Mouse (Mus musculus) neural tube, embryonic 11.5 days (tissue): ENCODE data around the gene Blcap. TPM values are rescaled to one million over a fixed set of nuclear protein-coding genes. Genes with fewer than 3 reads are reported as not detected.
A peak's percentile ranks its signal among the peaks of the same experiment; 100 is the strongest.

Experiments used
- ATAC-seq: fragments of 200-750 bp; cut with Nextera tagmentation; 2 replicates; pipeline ENCODE4 v1.8.0; 2017; ENCODE audit warnings: moderate number of reproducible peaks, mild to moderate bottlenecking, moderate TSS enrichment, moderate library complexity; ENCODE audit not compliant: insufficient read depth, low FRiP score, low TSS enrichment
- DNase-seq: peaks from one replicate; pipeline ENCODE4 v3.0.0-alpha.2; 2015; ENCODE audit warnings: low spot score
- H3K27ac ChIP-seq: fragments of 300-500 bp; sonication (generic); 2 replicates; pipeline ENCODE4 v1.5.1; 2014; ENCODE audit warnings: low read depth, mild to moderate bottlenecking, low read length
- H3K27me3 ChIP-seq: fragments of 300-500 bp; sonication (generic); 2 replicates; pipeline ENCODE4 v1.6.1; 2014; ENCODE audit warnings: mild to moderate bottlenecking, low read length, mixed read lengths; ENCODE audit not compliant: control insufficient read depth, insufficient read depth
- H3K36me3 ChIP-seq: fragments of 300-500 bp; sonication (generic); 2 replicates; pipeline ENCODE4 v1.6.1; 2014; ENCODE audit warnings: mild to moderate bottlenecking, low read length, moderate library complexity, mixed read lengths; ENCODE audit not compliant: control insufficient read depth, insufficient read depth
- H3K4me1 ChIP-seq: fragments of 300-500 bp; sonication (generic); 2 replicates; pipeline ENCODE4 v1.6.1; 2014; ENCODE audit warnings: low read length, mixed read lengths; ENCODE audit not compliant: control insufficient read depth, insufficient read depth
- H3K4me2 ChIP-seq: fragments of 300-500 bp; sonication (generic); 2 replicates; pipeline ENCODE4 v1.6.1; 2014; ENCODE audit warnings: low read depth, mild to moderate bottlenecking, moderate library complexity
- H3K4me3 ChIP-seq: fragments of 300-500 bp; sonication (generic); 2 replicates; pipeline ENCODE4 v1.5.1; 2014; ENCODE audit warnings: low read depth, low read length
- H3K9ac ChIP-seq: fragments of 300-500 bp; sonication (generic); 2 replicates; pipeline ENCODE4 v1.6.1; 2014; ENCODE audit warnings: mild to moderate bottlenecking, low read length
- H3K9me3 ChIP-seq: fragments of 300-500 bp; sonication (generic); 2 replicates; pipeline ENCODE4 v1.6.1; 2016; ENCODE audit warnings: low read length; ENCODE audit not compliant: control insufficient read depth
- WGBS: fragments of 180-500 bp; shearing (Covaris S2); extraction: QIAGEN DNeasy Blood & Tissue Kit; methylation state at CpG from one replicate; pipeline ENCODE4 v1.1.7; 2014; 5-methylcytosine and 5-hydroxymethylcytosine counted together
- polyA plus RNA-seq: library from polyadenylated mRNA; unstranded; fragments of >200 nt; fragmentation: Nextera tagmentation; extraction: Ambion mirVana; gene quantifications from 2 replicates; pipeline ENCODE4 v1.2.1, GENCODE M21; 2014

The Blcap gene
- polyA plus RNA-seq, 1 experiment from 2014 or later: 105 TPM

DNA sequence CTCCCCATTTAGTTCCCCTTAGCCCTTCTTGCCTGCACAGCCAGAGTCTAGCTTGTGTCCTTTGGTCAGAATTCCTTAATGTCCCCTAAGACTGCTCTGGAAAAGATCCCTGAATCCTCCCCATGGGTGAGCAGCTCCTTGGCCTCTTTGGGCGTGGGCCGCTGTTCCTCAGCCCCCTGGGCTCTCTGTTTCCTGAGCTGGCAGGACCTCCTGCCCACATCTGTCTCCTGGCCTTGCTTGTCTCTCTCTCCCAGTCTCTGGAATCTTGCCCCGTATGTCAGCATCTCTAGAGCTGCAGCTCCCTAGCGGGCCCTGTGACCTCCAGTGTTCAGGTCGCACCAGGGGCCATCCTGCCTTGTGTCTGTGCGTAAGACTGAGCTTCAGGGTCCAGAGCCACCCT, 51.6 kb downstream of the Blcap start:
- H3K4me2 ChIP-seq: no peak overlapping the region
- H3K4me3 ChIP-seq: no peak overlapping the region
- DNase-seq (peak; percentile 8), ATAC-seq (no peak)
- no peaks in the 10 kb centered on the region for H3K9me3 ChIP-seq
- peaks cover 24% of the 10 kb centered on the region for H3K4me1 ChIP-seq
- WGBS: 58% methylated on average over 6 of the region's 6 CpGs
- H3K27ac ChIP-seq: no peak overlapping the region
- no peaks in the 10 kb centered on the region for H3K36me3 ChIP-seq
- H3K9ac ChIP-seq: no peak overlapping the region
- H3K27me3 ChIP-seq: no peaks in the 10 kb centered on the region

DNA sequence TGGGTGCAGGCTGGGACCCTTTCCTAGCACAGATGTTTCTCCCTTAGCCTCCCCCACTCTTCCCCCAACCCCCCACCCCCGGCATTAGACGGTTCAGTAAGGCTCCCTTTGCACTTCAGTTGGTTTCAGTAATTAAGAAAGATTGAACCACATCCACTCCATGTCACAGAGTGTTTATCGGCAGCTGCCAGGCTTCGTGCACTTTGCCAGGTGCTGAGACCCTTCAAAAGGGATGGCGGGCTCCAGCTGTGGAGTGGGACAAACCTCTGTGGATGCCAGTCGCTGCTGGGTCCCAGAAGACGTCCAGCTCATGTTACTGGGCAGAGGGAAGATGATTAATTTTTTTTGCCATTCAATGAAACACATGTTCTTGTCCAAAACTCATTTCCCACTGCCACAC, 52.6 kb downstream of the Blcap start:
- DNase-seq (peak; percentile 8), ATAC-seq (no peak)
- Histone ChIP-seq H3K9ac (no peak overlapping the region), H3K4me2 (no peak overlapping the region), H3K9me3 (no peaks in the 10 kb centered on the region), H3K4me3 (no peak overlapping the region), H3K36me3 (no peaks in the 10 kb centered on the region), H3K27ac (no peak overlapping the region), H3K27me3 (no peaks in the 10 kb centered on the region), H3K4me1 (peaks cover 32% of the 10 kb centered on the region)
- 55% methylated on average over 7 of the region's 7 CpGs for WGBS

DNA sequence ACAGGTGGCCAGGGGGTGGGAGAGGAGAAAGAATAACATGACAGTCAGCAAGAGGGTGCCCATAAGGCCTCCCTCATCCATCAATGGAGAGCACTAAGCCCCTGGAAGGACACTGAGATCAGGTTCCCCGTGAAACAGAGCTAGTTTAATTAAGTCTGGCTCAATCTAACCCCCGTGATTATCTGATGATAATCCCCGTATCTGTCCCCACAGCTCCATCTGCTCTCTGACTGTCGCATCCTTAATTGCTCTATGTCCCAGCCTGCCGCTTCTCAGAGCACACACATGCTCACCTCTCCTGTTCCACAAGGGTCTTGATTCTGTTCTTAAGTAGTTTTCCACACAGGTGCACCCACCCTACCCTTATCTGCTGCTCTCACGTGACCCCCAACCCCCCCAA, 53.5 kb downstream of the Blcap start:
- WGBS: 68% methylated on average over 6 of the region's 6 CpGs
- Histone ChIP-seq H3K27ac (no peak overlapping the region), H3K36me3 (no peaks in the 10 kb centered on the region), H3K9me3 (no peaks in the 10 kb centered on the region), H3K4me1 (peaks cover 27% of the 10 kb centered on the region), H3K9ac (no peak overlapping the region), H3K4me2 (no peak overlapping the region), H3K27me3 (no peaks in the 10 kb centered on the region), H3K4me3 (no peak overlapping the region)
- peak; percentile 11 for DNase-seq
- no peak for ATAC-seq

DNA sequence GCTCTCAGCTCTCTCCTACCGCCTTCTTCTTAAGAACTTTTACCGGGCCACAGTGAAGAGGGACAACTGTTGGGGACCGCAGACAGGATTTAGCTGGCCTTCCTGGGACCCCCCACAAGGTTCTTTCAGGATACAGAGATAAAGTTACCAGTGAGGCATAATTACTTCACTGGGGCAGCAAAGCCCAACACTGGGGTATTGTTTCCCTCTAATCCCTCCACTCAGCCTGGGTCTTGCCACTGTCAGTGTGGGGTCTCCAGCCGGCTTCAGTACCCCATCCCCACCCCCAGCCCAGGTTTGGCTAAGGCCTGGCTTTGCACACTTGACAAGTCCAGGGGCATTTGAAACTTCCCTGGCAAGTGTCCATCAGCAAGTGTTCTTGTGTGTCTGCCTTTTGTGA, 56.7 kb downstream of the Blcap start:
- H3K9me3 ChIP-seq: no peaks in the 10 kb centered on the region
- no peaks in the 10 kb centered on the region for H3K27me3 ChIP-seq
- H3K9ac ChIP-seq: no peak overlapping the region
- no peaks in the 10 kb centered on the region for H3K36me3 ChIP-seq
- 18% methylated on average over 4 of the region's 4 CpGs for WGBS
- ATAC-seq (no peak), DNase-seq (peak; percentile 17)
- H3K4me1 ChIP-seq: peaks cover 22% of the 10 kb centered on the region
- H3K27ac ChIP-seq: 0 out of 2 replicates have a peak overlapping the region, but pooled peaks have one; percentile 40
- no peak overlapping the region for H3K4me2 ChIP-seq
- no peak overlapping the region for H3K4me3 ChIP-seq

DNA sequence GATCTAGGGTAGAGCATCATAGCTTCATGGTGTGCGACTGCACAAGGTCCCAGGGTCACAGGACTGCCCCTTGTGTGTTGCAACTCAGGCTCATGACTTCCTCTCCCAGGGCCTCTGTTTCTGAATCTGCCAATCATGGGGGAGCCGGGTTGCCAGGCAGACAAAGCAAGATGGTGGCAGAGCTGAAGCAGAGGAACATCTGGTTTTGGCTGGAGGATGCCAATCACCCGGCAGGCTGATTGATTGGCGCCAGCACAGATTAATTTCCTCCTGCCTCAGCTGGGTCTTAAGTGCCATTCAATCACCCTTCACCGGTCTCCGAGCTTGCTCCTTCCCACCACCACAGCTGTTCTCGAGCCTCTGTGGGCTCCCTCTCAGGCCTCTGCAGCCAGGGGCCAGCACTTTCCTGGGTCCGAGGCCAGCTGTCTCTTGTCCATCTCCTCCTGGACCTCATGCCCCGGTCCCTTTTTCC, 57.3 kb downstream of the Blcap start:
- H3K27ac ChIP-seq: 0 out of 2 replicates have a peak overlapping the region, but pooled peaks have one; percentile 40
- WGBS: 37% methylated on average over 9 of the region's 9 CpGs

DNA sequence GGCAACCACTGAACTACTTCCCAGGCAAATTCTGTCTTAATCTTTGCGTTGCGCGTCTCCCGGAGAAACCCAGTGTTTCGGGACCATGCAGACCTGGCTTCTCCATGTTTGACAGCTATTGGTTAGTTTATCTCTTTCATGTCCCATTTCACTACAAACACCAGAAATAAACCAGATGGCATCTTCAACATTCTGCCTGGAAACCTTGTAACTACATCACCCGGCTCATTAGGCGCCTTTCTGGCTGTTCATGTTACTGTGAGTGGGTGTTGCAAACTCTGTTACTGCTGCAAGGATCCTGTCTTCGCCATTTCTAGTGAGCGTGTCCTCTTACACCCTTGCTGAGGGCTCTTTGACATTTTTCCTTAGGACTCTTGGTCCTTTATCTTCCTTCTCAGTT, 58.2 kb downstream of the Blcap start:
- no peak overlapping the region for H3K27ac ChIP-seq
- H3K4me1 ChIP-seq: peaks cover 20% of the 10 kb centered on the region
- H3K9me3 ChIP-seq: no peaks in the 10 kb centered on the region
- peak; percentile 9 for DNase-seq
- no peak overlapping the region for H3K9ac ChIP-seq
- 89% methylated on average over 9 of the region's 9 CpGs for whole genome bisulfite sequencing
- no peak overlapping the region for H3K4me2 ChIP-seq
- H3K27me3 ChIP-seq: no peaks in the 10 kb centered on the region
- H3K36me3 ChIP-seq: no peaks in the 10 kb centered on the region
- H3K4me3 ChIP-seq: no peak overlapping the region
- no peak for ATAC-seq

More for the DNA sequence above, 57.3 kb downstream of the Blcap start:
- Histone ChIP-seq H3K9ac (no peak overlapping the region), H3K27me3 (no peaks in the 10 kb centered on the region), H3K36me3 (no peaks in the 10 kb centered on the region), H3K4me3 (no peak overlapping the region), H3K4me2 (no peak overlapping the region), H3K4me1 (peaks cover 21% of the 10 kb centered on the region), H3K9me3 (no peaks in the 10 kb centered on the region)
- ATAC-seq (no peak), DNase-seq (peak; percentile 18)

DNA sequence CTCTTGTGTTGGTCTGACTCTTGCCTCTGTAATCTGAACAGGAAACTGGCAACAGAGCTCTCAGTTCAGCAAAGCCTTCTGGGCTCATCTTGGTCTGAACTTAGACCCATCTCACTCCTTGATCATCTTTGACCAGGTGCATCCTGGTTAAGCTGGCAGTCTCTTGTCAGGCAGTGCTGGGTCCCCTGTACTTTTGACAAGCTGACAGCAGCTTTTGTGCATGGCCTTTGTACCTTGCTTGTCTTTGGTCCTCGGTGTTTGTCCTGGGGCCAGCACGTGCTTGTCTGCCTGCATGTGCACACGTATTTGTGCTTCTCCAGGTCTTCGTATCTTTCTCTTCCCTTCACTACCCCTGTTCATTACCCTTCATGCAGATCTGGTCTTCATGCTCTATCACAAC, 61.0 kb downstream of the Blcap start:
- Histone ChIP-seq H3K9ac (no peak overlapping the region), H3K9me3 (no peaks in the 10 kb centered on the region), H3K27ac (no peak overlapping the region), H3K27me3 (no peaks in the 10 kb centered on the region), H3K4me1 (peaks cover 34% of the 10 kb centered on the region), H3K36me3 (no peaks in the 10 kb centered on the region), H3K4me2 (no peak overlapping the region), H3K4me3 (no peak overlapping the region)
- peak; percentile 6 for DNase-seq
- 92% methylated on average over 4 of the region's 4 CpGs for WGBS
- no peak for ATAC-seq

DNA sequence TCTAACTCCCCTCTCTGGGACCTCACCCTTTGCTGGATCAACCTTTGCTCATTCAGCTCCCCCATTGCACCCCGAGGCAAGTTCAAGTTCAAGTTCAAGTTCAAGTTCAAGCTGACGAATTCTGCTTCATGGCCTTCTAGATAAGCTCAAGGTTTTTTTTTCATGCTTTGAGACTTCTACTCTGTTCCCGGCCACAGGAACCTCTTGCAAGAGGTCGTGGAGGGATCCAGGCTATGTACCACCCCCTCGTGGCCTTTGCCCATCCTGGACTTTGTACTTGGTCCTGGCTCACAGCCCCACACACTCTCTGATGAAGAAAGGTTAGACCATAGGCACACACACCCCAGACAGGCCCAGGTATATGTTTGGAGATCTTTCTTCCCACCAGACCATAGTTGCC, 61.9 kb downstream of the Blcap start:
- no peaks in the 10 kb centered on the region for H3K36me3 ChIP-seq
- ATAC-seq: no peak
- no peak overlapping the region for H3K27ac ChIP-seq
- H3K4me3 ChIP-seq: no peak overlapping the region
- H3K9ac ChIP-seq: no peak overlapping the region
- no peaks in the 10 kb centered on the region for H3K27me3 ChIP-seq
- DNase-seq: no peak
- WGBS: 84% methylated on average over 5 of the region's 5 CpGs
- no peak overlapping the region for H3K4me2 ChIP-seq
- no peaks in the 10 kb centered on the region for H3K9me3 ChIP-seq
- peaks cover 27% of the 10 kb centered on the region for H3K4me1 ChIP-seq

DNA sequence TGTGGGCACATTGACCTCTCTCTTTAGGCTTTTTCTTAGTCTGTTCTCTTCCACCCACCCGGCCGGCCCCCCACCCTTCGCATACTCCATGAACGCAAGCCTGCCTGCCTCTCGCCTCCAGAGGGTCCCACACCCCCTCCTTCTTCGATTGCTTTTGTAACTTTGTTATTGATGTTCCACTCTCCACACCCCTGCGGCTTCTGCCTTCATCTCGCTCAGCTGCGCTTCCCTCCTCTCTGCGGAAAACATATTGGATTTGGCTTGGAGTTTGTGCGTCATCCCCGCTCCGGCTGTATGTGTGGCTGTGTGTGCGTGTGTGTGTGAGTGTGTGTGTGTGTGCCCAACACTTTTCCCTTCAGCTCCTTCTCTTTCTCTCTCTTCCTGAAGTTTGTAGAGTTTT, 64.3 kb downstream of the Blcap start:
- Histone ChIP-seq H3K27me3 (no peaks in the 10 kb centered on the region), H3K36me3 (no peaks in the 10 kb centered on the region), H3K9me3 (no peaks in the 10 kb centered on the region), H3K27ac (no peak overlapping the region), H3K4me1 (peaks cover 21% of the 10 kb centered on the region), H3K4me3 (no peak overlapping the region), H3K4me2 (no peak overlapping the region), H3K9ac (peak overlapping the region; percentile 26; the same call in 1 of the 2 replicates)
- 24% methylated on average over 14 of the region's 14 CpGs for WGBS
- ATAC-seq: peak; percentile 20; the same call in 1 of the 2 replicates
- peak; percentile 60 for DNase-seq
